Mouse (Mus musculus) embryonic fibroblast, embryonic 13.5 days (primary cell): ENCODE data around the gene Mrps27. TPM values are rescaled to one million over a fixed set of nuclear protein-coding genes. Genes with fewer than 3 reads are reported as not detected.
A peak's percentile ranks its signal among the peaks of the same experiment; 100 is the strongest.

Experiments used
- H3K27ac ChIP-seq: 2 replicates; pipeline ENCODE4 v1.5.1; 2012; ENCODE audit warnings: low read length, control low read depth, inconsistent platforms; ENCODE audit not compliant: insufficient read depth
- H3K4me1 ChIP-seq: 2 replicates; pipeline ENCODE4 v1.6.1; 2011; ENCODE audit warnings: low read length; ENCODE audit not compliant: control insufficient read depth, insufficient read depth
- H3K4me3 ChIP-seq: 2 replicates; pipeline ENCODE4 v1.5.1; 2011; ENCODE audit warnings: mild to moderate bottlenecking, control low read depth, low read length; ENCODE audit not compliant: insufficient read depth
- CTCF ChIP-seq: IDR thresholded peaks from 2 replicates; pipeline ENCODE4 v1.5.1; 2011; ENCODE audit warnings: mild to moderate bottlenecking, control low read depth, low read length, moderate library complexity, borderline replicate concordance; ENCODE audit not compliant: insufficient read depth
- POLR2A ChIP-seq: IDR thresholded peaks from 2 replicates; pipeline ENCODE4 v1.6.1; 2011; ENCODE audit warnings: low read depth, mild to moderate bottlenecking, control low read depth, low read length, moderate library complexity
- polyA plus RNA-seq: library from polyadenylated mRNA; stranded (reverse); fragments of >200 nt; gene quantifications from 2 replicates; pipeline ENCODE4 v1.2.4, GENCODE M21; 2011; ENCODE audit warnings: low read depth; ENCODE audit not compliant: missing spikeins, insufficient read length

Mrps27 gene
- polyA plus RNA-seq, 1 experiment: 26.1 TPM

GRCm38 (mm10) chr13:99384555-99385203 is 40.1 kb downstream of the Mrps27 start:
- Histone ChIP-seq H3K4me3 (no peak overlapping the region), H3K4me1 (peaks cover 11% of the 10 kb centered on the region), H3K27ac (peak overlapping the region; percentile 96)
- TF ChIP-seq POLR2A (no peak), CTCF (no peak)

DNA sequence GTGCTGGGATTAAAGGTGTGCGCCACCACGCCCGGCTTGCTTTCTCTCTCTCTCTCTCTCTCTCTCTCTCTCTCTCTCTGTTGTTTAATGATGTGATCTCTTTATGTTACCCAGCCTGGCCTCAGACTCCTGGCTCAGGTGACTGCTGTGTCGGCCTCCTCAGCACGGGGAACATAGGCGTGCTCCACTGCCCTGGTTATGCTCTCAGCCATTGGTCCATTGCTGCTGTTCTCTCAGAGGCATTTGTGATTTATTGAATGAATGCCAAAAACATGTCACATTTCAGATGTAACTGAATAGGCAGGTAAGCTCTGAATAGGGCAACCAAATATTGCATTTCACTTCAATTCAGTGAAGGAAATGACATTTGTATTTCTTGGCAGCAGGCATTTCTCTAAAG is 41.3 kb downstream of the Mrps27 start:
- peak overlapping the region; percentile 38; the same call in 1 of the 2 replicates for H3K27ac ChIP-seq
- TF ChIP-seq POLR2A (no peak), CTCF (no peak)
- H3K4me1 ChIP-seq: peaks cover 12% of the 10 kb centered on the region
- H3K4me3 ChIP-seq: no peak overlapping the region

DNA sequence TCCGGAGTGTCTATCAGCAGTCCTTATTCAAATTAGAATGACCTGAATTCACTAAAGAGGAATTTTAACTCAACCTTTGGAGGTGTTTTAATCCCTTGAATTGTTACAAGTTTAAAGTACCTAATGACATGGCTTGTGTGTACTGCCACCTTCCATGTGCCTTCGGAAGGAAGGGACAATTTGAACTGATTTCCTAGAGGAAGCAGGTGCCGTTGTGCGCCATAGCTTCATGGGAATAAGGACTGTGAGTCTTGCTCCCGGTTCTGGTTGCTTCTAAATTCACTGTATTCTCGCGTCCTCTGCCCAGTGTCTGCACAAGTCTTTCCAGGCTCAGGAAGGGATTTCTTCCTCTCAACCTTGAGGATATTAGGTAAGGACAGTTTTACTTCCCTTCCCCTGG is 41.8 kb downstream of the Mrps27 start:
- Histone ChIP-seq H3K4me3 (no peak overlapping the region), H3K4me1 (peaks cover 16% of the 10 kb centered on the region), H3K27ac (no peak overlapping the region)
- TF ChIP-seq CTCF (no peak), POLR2A (no peak)

DNA sequence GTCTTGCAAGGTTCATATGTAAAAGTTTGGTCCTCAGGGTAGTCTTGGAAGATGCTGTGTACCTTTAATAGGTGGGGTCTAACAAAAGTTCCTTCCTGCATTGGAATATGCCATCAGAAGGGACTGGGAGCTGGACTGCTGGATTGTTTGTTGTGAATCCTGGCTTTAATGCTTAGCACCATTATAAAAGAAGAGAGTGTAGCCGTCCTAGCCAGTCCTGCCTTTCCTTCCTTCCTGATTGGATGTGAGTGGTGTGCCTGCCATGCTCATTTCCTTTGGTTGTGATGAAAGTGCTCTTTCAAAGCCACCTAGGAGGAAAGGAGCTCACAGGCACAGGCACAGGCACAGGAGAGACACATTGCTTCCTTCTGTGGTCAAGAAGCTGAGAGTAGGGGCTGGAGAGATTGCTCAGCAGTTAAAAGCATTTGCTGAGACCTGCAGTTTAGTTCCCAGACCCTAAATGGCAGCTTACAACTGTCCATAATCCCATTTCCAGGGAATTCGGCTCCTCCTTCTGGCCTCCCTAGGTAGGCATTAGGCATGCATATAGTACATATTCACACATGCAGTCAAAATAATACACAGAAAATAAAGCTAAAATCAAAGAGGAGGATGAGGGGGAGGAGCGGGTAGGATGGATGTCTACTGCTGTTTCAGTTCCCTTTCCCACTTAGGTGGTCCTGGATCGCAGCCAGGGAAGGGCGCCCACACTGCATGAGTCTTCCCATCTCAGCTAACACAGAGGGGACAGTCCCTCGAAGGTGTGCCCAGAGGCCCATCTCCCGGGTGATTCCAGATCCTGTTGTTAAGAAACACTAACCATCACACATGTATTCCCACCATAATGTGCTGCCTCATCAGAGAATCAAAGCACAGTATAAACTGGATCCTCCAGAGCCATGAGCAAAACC is 43.6 kb downstream of the Mrps27 start:
- peaks cover 20% of the 10 kb centered on the region for H3K4me1 ChIP-seq
- TF ChIP-seq CTCF (no peak), POLR2A (no peak)
- no peak overlapping the region for H3K27ac ChIP-seq
- H3K4me3 ChIP-seq: no peak overlapping the region

GRCm38 (mm10) chr13:99391417-99391816 is 46.8 kb downstream of the Mrps27 start:
- Histone ChIP-seq H3K4me3 (no peak overlapping the region), H3K27ac (peak overlapping the region; percentile 90), H3K4me1 (peaks cover 20% of the 10 kb centered on the region)
- no peak for TF ChIP-seq CTCF
- no peak for TF ChIP-seq POLR2A

GRCm38 (mm10) chr13:99393128-99393527 is 48.5 kb downstream of the Mrps27 start:
- Histone ChIP-seq H3K4me3 (no peak overlapping the region), H3K27ac (no peak overlapping the region), H3K4me1 (peaks cover 30% of the 10 kb centered on the region)
- TF ChIP-seq POLR2A: no peak
- TF ChIP-seq CTCF: no peak

- TF ChIP-seq CTCF: no peak
- TF ChIP-seq POLR2A: no peak
- Histone ChIP-seq H3K27ac (peak overlapping the region; percentile 82), H3K4me1 (peaks cover 38% of the 10 kb centered on the region), H3K4me3 (no peak overlapping the region)
Measured at GRCm38 (mm10) chr13:99394694-99395093, 50.1 kb downstream of the Mrps27 start.

GRCm38 (mm10) chr13:99395531-99395930 is 50.9 kb downstream of the Mrps27 start:
- Histone ChIP-seq H3K4me3 (no peak overlapping the region), H3K4me1 (peaks cover 38% of the 10 kb centered on the region), H3K27ac (peak overlapping the region; percentile 82)
- TF ChIP-seq POLR2A (no peak), CTCF (no peak)

DNA sequence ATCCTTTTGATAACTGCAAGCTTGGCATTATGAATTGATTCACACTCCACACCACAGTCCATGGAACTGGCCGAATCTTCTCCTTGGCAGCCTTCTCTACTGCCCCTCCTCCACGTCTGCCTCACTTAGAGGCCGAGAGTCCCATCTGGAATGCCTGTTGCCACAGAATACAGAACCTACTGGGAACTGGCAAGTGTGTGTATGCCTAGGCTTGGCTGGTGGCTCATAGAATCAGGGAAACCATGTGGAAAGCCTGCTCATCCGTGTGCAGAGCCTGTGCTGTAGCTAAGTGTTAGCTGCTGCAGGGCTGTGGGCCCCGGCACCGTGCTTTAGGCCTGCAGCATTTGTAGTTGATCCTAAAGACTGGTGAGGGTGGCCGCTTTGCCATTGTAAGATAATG is 52.6 kb downstream of the Mrps27 start:
- no peak overlapping the region for H3K4me3 ChIP-seq
- no peak overlapping the region for H3K27ac ChIP-seq
- no peak for TF ChIP-seq CTCF
- no peak for TF ChIP-seq POLR2A
- H3K4me1 ChIP-seq: peaks cover 34% of the 10 kb centered on the region

- Histone ChIP-seq H3K4me3 (no peak overlapping the region), H3K4me1 (peaks cover 36% of the 10 kb centered on the region), H3K27ac (0 out of 2 replicates have a peak overlapping the region, but pooled peaks have one; percentile 4)
- TF ChIP-seq CTCF (no peak), POLR2A (no peak)
Measured at GRCm38 (mm10) chr13:99398149-99398701, 53.6 kb downstream of the Mrps27 start.
